Mouse (Mus musculus) inflammation-experienced regulatory T-cells, adult 6 months (primary cell): ENCODE data around the gene Senp3. TPM values are rescaled to one million over a fixed set of nuclear protein-coding genes. Genes with fewer than 3 reads are reported as not detected.
"Not testable (repeated sequence)": the region's sequence is repeated elsewhere in the genome, so short reads cannot be mapped to it uniquely, and the experiment has no call there.

ENCODE experiments used
- ATAC-seq: one replicate; pipeline ENCODE4 v1.8.0; 2017
- polyA plus RNA-seq, 3 experiments: library from polyadenylated mRNA; unstranded; fragments of 100-300 nt; shearing (Covaris generic); gene quantifications; one replicate each; pipeline ENCODE4 v1.2.1; 2017

Senp3 gene
- 10 to 100 TPM; 21.8 to 38.0 (median 32.0) TPM for polyA plus RNA-seq

GRCm38 (mm10) chr11:69681314-69682208, at the start of gene Senp3:
Senp3 (minus strand) TSS chr11:69682084.
- peak; percentile 95 for ATAC-seq

GRCm38 (mm10) chr11:69731408-69731807, 49.5 kb upstream of the Senp3 start:
- ATAC-seq = not testable (repeated sequence)

DNA sequence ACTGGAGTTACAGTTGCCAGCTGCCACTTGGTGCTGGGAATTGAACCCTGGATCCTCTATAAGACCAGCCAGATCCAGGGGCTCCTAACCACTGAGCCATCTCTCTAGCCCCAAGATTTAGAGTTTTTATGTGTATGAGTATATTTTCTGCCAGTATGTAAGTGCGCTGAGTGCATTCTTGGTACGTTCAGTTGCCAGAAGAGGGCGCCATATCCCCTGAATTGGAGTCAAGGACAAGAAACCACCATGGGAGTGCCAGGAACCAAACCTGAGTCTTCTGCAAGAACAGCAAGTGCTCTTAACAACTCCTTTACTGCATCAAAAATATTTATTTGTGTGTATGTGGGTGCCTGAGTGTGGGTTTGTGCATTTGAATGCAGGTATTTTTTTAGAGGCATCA, 47.2 kb upstream of the Senp3 start:
- ATAC-seq = no peak

- ATAC-seq = no peak
Observed at GRCm38 (mm10) chr11:69725951-69726350, 44.1 kb upstream of the Senp3 start.

- no peak for ATAC-seq
Observed at GRCm38 (mm10) chr11:69723074-69723473, 41.2 kb upstream of the Senp3 start.

GRCm38 (mm10) chr11:69720852-69721251, 39.0 kb upstream of the Senp3 start:
- ATAC-seq = no peak

- ATAC-seq = no peak
Observed at GRCm38 (mm10) chr11:69719423-69719822, 37.5 kb upstream of the Senp3 start.

DNA sequence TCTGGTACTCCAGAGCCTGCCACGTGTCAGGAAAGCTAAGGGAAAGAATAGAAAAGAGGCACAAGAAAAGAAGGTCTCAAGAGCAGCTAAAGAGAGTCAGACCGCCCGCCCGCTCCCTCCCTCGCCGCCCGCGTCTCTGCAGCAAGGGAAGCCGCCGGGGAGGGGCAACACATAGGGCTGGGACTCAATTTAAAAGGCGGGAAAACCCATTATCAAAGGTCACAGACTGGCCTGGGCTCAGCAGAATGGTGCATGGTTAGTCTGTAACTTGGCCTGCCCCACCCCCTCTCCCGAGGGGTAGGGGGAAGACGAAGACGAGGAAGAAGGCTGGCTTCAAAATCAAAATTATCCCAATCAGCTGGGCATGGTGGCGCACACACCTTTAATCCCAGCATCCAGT, 36.8 kb upstream of the Senp3 start:
- no peak for ATAC-seq

GRCm38 (mm10) chr11:69716953-69717352, 35.1 kb upstream of the Senp3 start:
- no peak for ATAC-seq

DNA sequence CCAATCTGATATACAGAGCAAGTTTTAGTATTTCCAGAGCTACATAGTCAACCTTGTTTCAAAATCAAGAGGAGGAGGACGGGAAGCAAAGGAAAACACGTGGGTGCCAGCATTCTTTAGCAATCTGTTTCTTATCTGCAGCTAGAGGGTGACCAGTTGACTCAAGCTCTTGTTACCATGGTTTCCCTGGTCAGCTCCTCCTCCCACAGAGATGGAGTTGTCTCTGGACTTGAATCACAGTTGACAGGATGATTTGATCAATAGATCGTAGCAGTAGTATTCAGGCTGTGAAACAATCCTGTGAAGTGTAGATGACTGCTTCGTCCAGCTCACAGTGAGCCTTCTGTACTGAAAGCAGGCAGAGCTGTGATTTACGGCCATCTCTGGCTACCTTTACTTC, 34.0 kb upstream of the Senp3 start:
- no peak for ATAC-seq

GRCm38 (mm10) chr11:69715482-69715881, 33.6 kb upstream of the Senp3 start:
- no peak for ATAC-seq

- no peak for ATAC-seq
Observed at GRCm38 (mm10) chr11:69714636-69715329, 32.9 kb upstream of the Senp3 start.

DNA sequence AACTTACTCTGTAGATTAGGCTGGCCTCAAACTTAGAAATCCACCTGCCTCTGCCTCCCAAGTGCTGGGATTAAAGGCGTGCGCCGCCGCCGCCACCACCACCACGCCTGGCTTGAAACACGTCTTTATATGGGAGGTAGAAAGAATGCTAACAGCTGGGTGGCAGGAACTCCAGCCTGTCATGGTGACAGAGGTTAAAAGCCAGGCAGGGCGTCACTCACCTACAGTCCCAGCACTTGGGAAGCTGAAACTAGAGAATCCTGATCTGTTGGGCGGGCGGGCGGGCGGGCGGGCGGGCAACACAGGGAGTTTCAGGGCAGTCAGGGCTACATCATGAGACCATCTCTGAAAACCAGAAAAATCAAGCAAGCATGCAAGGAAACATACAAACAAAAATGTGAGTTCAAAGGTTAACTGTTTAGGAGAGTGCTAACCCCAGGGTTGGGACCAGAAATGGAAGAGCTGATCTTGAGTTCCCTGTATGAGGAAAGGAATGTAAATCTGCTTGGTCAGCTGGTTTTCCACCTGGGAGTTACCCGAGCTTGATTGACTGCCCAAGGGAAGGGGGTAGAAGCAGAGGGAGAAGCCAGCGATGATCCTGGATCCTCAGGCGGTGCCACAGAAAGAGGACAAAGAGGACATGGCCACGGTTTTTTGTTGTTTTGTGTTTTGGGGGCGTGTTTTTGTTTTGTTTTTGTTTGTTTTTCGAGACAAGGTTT, 31.2 kb upstream of the Senp3 start:
- ATAC-seq = no peak

GRCm38 (mm10) chr11:69711082-69711481, 29.2 kb upstream of the Senp3 start:
- no peak for ATAC-seq

- no peak for ATAC-seq
Observed at GRCm38 (mm10) chr11:69710470-69710869, 28.6 kb upstream of the Senp3 start.

DNA sequence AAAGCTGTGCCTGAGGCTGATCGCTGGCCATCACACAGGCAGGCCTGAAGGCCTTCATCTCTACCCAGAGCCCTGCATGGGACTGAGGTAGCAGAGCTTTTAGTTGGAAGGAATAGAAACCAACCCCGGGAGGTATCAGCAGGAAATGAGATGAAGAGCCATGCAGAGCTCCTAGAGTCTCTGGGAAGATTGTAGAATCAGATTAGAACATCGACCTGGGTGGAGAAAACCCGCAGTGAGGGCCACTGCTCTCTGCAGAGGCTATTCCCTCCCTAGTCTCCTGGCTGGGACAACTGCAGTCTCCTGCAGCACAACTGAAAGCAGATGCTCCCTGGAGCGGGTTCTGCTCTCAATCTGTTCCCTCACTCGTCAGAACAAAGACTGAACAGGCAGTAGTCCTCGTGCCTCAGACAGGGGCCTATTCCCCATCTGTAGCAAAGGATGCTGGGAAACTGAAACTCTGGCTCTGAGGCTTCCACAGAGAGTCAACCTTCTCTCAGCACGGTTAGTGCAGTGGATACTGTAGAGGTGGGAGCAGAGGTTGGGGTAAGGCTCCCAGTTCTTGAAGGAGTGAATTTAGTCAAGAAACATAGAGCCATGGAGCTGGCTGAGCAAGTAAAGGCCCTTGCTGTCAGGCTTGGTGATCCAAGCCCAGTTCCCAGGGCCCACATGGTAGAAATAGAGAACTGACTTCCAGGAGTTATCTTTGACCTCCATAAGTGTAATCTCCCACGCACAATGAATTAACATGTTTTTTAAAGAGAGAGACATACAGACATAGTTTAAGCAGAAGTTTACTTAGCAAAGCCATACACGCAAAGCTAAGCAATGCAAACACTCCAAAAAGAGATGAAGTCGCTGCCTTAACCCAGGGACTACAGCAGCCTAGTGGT, 27.9 kb upstream of the Senp3 start:
- ATAC-seq = no peak

- ATAC-seq = no peak
Observed at GRCm38 (mm10) chr11:69708614-69709265, 26.9 kb upstream of the Senp3 start.

- ATAC-seq = no peak
Observed at GRCm38 (mm10) chr11:69707873-69708381, 26.0 kb upstream of the Senp3 start.

GRCm38 (mm10) chr11:69707480-69707847, 25.6 kb upstream of the Senp3 start:
- no peak for ATAC-seq

GRCm38 (mm10) chr11:69706775-69707479, 25.0 kb upstream of the Senp3 start:
- ATAC-seq = no peak

DNA sequence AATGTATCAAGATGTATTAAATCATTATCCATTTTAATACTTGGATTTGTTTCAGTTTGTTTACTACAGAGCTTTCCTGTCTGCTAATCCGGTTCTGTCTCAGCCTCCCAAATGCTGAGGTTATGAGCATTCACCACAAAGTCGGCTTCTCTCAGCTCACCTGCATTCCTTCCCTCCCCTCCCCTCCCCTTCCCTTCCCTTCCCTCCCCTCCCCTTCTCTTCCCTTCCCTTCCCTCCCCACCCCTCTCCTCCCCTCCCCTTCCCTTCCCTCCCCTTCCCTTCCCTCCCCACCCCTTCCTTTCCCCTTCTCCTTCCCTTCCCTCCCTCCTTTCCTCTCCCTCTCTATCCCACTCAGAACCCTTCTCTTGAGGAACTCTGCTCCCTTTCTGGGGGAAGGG, 22.7 kb upstream of the Senp3 start:
- no peak for ATAC-seq
